ENCODE assay signal across 7 mouse cellular contexts in the genomic region with DNA sequence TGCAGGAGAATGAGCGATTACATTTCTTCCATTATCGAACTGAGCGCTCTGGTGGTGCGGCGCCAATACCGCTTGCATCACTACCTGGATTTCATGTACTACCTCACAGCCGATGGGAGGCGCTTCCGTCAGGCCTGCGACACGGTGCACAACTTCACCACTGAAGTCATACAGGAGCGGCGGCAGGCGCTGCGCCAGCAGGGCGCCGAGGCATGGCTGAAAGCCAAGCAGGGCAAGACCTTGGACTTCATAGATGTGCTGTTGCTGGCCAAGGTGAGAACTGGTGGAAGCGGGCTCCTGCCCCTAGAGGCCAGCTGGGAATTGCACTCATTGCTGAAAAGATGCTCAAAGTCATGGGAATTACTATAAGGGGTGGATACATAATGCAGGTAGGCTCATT. TPM values are rescaled to one million over a fixed set of nuclear protein-coding genes. Genes with fewer than 3 reads are reported as not detected.
DNase-seq lines count a peak whose midpoint lies in the region; ATAC-seq and TF ChIP-seq lines count a peak whose summit lies in the region.

No protein-coding gene starts in this region.

- H3K4me2 ChIP-seq in intestine, embryonic 15.5 days (replicated peaks), result peak overlapping the region; percentile 51
- H3K4me2 ChIP-seq in midbrain, embryonic 12.5 days (replicated peaks), result peak overlapping the region; percentile 43

- WGBS in intestine, embryonic 15.5 days, result 19% methylated on average over 18 of the region's 18 CpGs
- 21% methylated on average over 18 of the region's 18 CpGs for WGBS in midbrain, embryonic 12.5 days
- 7% methylated on average over 18 of the region's 18 CpGs for WGBS in small intestine, adult 2 months

- intact Hi-C loops in left cerebral cortex, postnatal 4 days (cut with DNase I), result no loop called here

- no peaks in the 10 kb centered on the region for H3K36me3 ChIP-seq in intestine, embryonic 15.5 days
- no peaks in the 10 kb centered on the region for H3K36me3 ChIP-seq in midbrain, embryonic 12.5 days
- H3K36me3 ChIP-seq in small intestine, adult 2 months (ENCODE audit: control insufficient read depth, insufficient read depth, low read length), result no peaks in the 10 kb centered on the region

- no peak overlapping the region for H3K9ac ChIP-seq in intestine, embryonic 15.5 days
- H3K9ac ChIP-seq in midbrain, embryonic 12.5 days (replicated peaks), result 0 out of 2 replicates have a peak overlapping the region, but pooled peaks have one; percentile 12

- no peak for TF ChIP-seq POLR2A in small intestine, adult 2 months (IDR thresholded peaks at IDR 0.05; ENCODE audit: low read depth, low read length)

- TF ChIP-seq CTCF in small intestine, adult 2 months (IDR thresholded peaks at IDR 0.05; ENCODE audit: extremely low read depth, insufficient read length, insufficient replicate concordance, low read depth, low read length), result peak; percentile 87; the same call in 1 of the 2 replicates

- DNase-seq in adrenal gland, adult (ENCODE audit: inconsistent age in 2 of 2, low spot score in 1 of 2), result peak; percentile 94 to 98
- DNase-seq in embryo, embryonic 10 days (ENCODE audit: low spot score), result peak; percentile 77
- DNase-seq in gastrocnemius, postnatal 25 days, result peak; percentile 63
- DNase-seq in left cerebral cortex, postnatal 4 days, result peak; percentile 84

- H3K4me3 ChIP-seq in intestine, embryonic 15.5 days (replicated peaks), result no peak overlapping the region; the same call in 1 of the 2 replicates
- H3K4me3 ChIP-seq in midbrain, embryonic 12.5 days, result peak overlapping the region; percentile 15; the same call in 1 of the 2 replicates
- H3K4me3 ChIP-seq in small intestine, adult 2 months (ENCODE audit: low read depth, low read length), result peak overlapping the region; percentile 40

- no peak overlapping the region for H3K27ac ChIP-seq in intestine, embryonic 15.5 days
- H3K27ac ChIP-seq in midbrain, embryonic 12.5 days (replicated peaks), result no peak overlapping the region
- no peak overlapping the region for H3K27ac ChIP-seq in small intestine, adult 2 months (ENCODE audit: insufficient read depth, low read depth, low read length)

- H3K27me3 ChIP-seq in intestine, embryonic 15.5 days (replicated peaks), result peaks cover 10% of the 10 kb centered on the region; the same call in 1 of the 2 replicates
- peaks cover 36% of the 10 kb centered on the region for H3K27me3 ChIP-seq in midbrain, embryonic 12.5 days
- H3K27me3 ChIP-seq in small intestine, adult 2 months (ENCODE audit: control insufficient read depth, insufficient read depth, low read length), result peaks cover 3% of the 10 kb centered on the region; the same call in 1 of the 2 replicates

- H3K9me3 ChIP-seq in intestine, embryonic 15.5 days, result no peaks in the 10 kb centered on the region
- no peaks in the 10 kb centered on the region for H3K9me3 ChIP-seq in midbrain, embryonic 12.5 days

- peak; percentile 96 for ATAC-seq in intestine, embryonic 15.5 days
- 0 out of 2 replicates have a peak, but pooled peaks have one; percentile 19 for ATAC-seq in midbrain, embryonic 12.5 days (ENCODE audit: low FRiP score, low read depth)

- 0 out of 2 replicates have a peak, but pooled peaks cover 3% of the 10 kb centered on the region for H3K4me1 ChIP-seq in intestine, embryonic 15.5 days (replicated peaks)
- H3K4me1 ChIP-seq in midbrain, embryonic 12.5 days, result peaks cover 4% of the 10 kb centered on the region; the same call in 1 of the 2 replicates
- H3K4me1 ChIP-seq in small intestine, adult 2 months (ENCODE audit: control insufficient read depth, insufficient read depth, insufficient read length, low read length), result peaks cover 9% of the 10 kb centered on the region; the same call in 1 of the 2 replicates

RNA-seq across cellular contexts. Expression of a gene that starts 22.6 kb away (rescaled TPM):
- 1 to 10 TPM; 1.5 to 2.0 TPM for total RNA-seq in gastrocnemius, postnatal 25 days (2021)
- polyA plus RNA-seq in intestine, embryonic 15.5 days (2015; fragmentation: Nextera tagmentation; extraction: Ambion mirVana), result 4.8 and 5.5 TPM in 2 replicates
- total RNA-seq in left cerebral cortex, postnatal 4 days (2021), result 1 to 10 TPM; 4.2 to 4.9 TPM
- polyA plus RNA-seq in midbrain, embryonic 12.5 days (2016; fragmentation: Nextera tagmentation; extraction: Ambion mirVana), result 11.4 and 11.7 TPM in 2 replicates
- 2.3 and 2.5 TPM in 2 replicates for polyA plus RNA-seq in small intestine, adult 2 months (2012; rRNA removed)

RNA-seq across cellular contexts. Expression of a gene that starts 30.7 kb away (rescaled TPM):
- total RNA-seq in gastrocnemius, postnatal 25 days (2021), result 10 to 100 TPM in 1 of 2 experiments, under 1 TPM in 1; 0.26 to 22.0 TPM
- polyA plus RNA-seq in intestine, embryonic 15.5 days (2015; fragmentation: Nextera tagmentation; extraction: Ambion mirVana), result 0.29 and 0.35 TPM in 2 replicates
- total RNA-seq in left cerebral cortex, postnatal 4 days (2021), result 1 to 10 TPM in 1 of 2 experiments, under 1 TPM in 1; 0.54 to 1.2 TPM
- 0.48 and 0.56 TPM in 2 replicates for polyA plus RNA-seq in midbrain, embryonic 12.5 days (2016; fragmentation: Nextera tagmentation; extraction: Ambion mirVana)
- 0.65 and 1.0 TPM in 2 replicates for polyA plus RNA-seq in small intestine, adult 2 months (2012; rRNA removed)

RNA-seq across cellular contexts. Expression of a gene that starts 53.2 kb away (rescaled TPM):
- 1 to 10 TPM in 1 of 2 experiments, under 1 TPM in 1; 0.72 to 2.2 TPM for total RNA-seq in gastrocnemius, postnatal 25 days (2021)
- 30.1 and 33.9 TPM in 2 replicates for polyA plus RNA-seq in intestine, embryonic 15.5 days (2015; fragmentation: Nextera tagmentation; extraction: Ambion mirVana)
- total RNA-seq in left cerebral cortex, postnatal 4 days (2021), result 1 to 10 TPM; 6.2 to 6.6 TPM
- polyA plus RNA-seq in midbrain, embryonic 12.5 days (2016; fragmentation: Nextera tagmentation; extraction: Ambion mirVana), result 16.7 and 19.9 TPM in 2 replicates
- polyA plus RNA-seq in small intestine, adult 2 months (2012; rRNA removed), result 69.4 and 140 TPM in 2 replicates

RNA-seq across cellular contexts. Expression of a gene that starts 59.2 kb away (rescaled TPM):
- not detected for total RNA-seq in gastrocnemius, postnatal 25 days (2021)
- 0.28 and 0.40 TPM in 2 replicates for polyA plus RNA-seq in intestine, embryonic 15.5 days (2015; fragmentation: Nextera tagmentation; extraction: Ambion mirVana)
- total RNA-seq in left cerebral cortex, postnatal 4 days (2021), result not detected
- polyA plus RNA-seq in midbrain, embryonic 12.5 days (2016; fragmentation: Nextera tagmentation; extraction: Ambion mirVana), result not detected in 2 replicates
- 4.7 and 8.0 TPM in 2 replicates for polyA plus RNA-seq in small intestine, adult 2 months (2012; rRNA removed)
